Mouse (Mus musculus): ENCODE measurements at regions not wholly inside any gene's neighbourhood (a gene's known extent, or its start where the extent isn't known, plus 50 kb on each side); places are given as distances from the start of the nearest gene placed in this dataset.

- no peak for TF ChIP-seq POLR2A (IDR thresholded peaks at IDR 0.05; ENCODE audit: borderline replicate concordance, control insufficient read depth, low read depth, low read length)
- no peak for TF ChIP-seq CTCF (IDR thresholded peaks at IDR 0.05; ENCODE audit: control insufficient read depth, insufficient read depth, low read length)
Observed at GRCm38 (mm10) chr15:36347333-36347845, 660.2 kb downstream of the Zfp706 start.

Measured in bone marrow, adult 2 months (tissue).